Mouse (Mus musculus): ENCODE data around the gene Slc30a3.
A peak's percentile ranks its signal among the peaks of the same experiment; 100 is the strongest.
"Not testable (repeated sequence)": the region's sequence is repeated elsewhere in the genome, so short reads cannot be mapped to it uniquely, and the experiment has no call there.

Slc30a3 gene

DNA sequence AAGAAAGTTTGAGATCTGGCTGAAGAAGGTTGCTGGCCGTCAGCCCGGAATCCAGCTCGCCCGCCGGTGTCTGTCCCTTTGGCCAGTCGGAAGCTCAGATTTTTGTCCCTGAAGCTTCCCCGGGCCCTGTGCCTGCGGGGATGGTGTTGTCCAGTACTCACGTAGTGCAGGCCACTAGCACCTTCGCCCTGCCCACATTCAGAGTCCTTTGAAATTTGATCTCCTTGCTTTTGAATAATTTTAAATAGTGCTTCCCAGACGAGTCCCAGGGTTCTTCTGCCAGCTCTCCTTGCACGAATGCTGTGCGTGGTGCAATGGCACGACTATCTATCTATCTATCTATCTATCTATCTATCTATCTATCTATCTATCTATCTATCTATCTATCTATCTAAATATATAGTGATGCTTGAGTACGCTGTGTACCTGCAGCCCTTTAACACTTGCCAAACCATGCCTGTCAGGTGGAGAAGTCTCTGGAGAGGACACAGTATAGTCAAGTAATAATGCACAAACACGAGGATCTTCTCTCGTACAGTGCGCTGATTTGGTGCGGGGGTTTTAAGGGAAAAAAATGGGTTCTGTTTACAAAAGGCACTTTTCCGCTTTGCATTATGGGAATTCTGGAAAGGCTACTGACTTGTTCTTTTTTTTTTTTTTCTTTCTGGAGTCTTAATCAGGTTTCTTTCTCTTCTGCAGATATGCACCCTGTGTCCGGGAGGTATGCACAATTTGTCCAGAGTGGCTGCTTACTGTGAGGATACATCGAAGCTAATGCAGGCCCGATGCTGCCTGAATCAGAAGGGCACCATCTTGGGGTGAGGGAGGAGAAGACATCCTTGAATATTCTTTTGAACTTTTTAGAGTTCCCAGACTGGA is 59.0 kb downstream of the Slc30a3 start, which contains the start of gene Slc5a6:
Gene Slc5a6 (minus strand): TSS at position 162 of the 879 bp plus-strand sequence.
- peak in 1 of 2 experiments; percentile 56 for DNase-seq (ENCODE audit: low spot score in 2 of 2)

DNA sequence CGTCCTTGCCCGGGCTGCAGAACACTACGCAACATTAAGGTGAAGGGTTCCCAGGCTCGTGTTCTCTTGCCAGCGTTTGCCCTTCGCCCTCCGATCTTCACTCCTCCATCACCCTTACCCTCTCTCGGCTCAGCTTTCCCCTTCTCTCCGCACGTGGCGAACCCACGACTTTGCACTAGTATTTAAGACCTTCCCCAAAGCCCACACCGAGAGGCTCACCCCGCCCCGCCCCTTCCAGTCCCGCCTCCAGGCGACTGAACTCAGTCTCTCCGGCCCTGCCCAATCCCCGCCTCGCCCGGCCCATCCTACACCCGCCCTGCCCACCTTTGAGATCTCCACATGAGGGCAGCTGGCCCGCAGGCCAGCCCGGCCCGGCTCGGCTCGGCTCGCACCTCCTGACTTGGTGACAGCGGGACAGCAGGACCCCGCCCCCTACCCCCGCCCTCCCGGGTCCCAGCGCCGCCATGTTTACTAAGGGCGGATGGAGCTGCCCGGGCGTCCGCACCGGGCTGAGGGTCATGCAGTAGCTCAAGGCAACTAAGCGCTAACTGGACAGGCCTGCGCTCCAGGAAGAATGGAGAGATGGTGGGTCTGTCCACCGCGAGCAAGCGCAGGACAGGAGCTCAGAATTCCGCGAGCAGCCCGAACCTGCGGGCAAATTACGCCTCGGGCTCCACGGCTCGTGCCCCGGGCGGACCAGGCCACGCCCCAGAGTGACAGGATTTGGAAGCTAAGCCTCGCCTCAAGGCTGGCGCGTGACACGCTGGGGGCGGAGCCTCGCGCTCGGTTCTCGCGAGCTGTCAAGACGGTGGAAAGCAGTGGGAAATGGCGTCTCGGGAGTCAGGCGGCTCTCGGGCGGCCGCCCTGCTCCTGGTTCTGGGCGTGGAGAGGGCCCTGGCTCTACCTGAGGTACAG is 59.9 kb downstream of the Slc30a3 start, which contains the start of gene Atraid:
Gene Atraid (plus strand): TSS at position 465 of the 915 bp plus-strand sequence.
- DNase-seq (ENCODE audit: low spot score in 2 of 2), result peak; percentile 92 to 99

DNA sequence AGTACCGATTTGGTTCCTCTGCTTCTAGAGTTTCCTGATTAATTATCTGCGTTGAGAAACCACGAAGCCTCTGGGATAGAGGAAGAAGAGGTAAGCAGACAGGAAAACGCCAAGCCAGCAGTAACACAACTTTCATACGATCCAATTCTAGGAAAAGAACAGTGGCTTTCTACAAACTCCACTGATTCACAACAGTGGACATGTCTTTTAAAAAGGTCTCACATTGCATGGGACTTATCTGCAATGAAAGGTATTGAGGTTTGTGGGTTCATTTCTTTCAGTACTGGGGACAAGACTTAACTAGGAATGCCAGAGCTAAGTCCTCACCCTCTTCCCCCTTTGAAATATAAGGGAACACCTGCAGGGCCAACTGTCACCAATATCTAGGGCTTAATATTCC is 61.0 kb downstream of the Slc30a3 start:
- no peak for DNase-seq (ENCODE audit: low spot score in 2 of 2)

DNA sequence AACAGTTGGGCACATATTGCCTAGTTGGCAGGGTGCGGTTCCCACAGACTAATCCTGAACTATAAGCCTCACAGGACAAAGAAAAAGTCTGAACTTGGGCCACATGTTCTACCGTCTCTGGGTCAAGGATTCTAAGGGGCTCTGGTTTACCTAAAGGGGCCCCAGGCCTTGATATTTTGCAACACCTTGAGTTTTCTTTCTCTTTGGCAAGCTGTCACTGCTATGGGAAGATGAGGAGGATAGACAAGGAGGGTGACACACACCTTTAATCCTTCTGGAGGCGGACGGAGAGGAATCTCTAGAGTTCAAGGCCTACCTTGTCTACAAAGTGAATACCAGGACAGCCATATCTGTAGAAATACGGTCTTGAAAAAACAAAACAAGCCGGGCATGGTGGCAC is 61.6 kb downstream of the Slc30a3 start:
- DNase-seq (ENCODE audit: low spot score in 2 of 2), result no peak

DNA sequence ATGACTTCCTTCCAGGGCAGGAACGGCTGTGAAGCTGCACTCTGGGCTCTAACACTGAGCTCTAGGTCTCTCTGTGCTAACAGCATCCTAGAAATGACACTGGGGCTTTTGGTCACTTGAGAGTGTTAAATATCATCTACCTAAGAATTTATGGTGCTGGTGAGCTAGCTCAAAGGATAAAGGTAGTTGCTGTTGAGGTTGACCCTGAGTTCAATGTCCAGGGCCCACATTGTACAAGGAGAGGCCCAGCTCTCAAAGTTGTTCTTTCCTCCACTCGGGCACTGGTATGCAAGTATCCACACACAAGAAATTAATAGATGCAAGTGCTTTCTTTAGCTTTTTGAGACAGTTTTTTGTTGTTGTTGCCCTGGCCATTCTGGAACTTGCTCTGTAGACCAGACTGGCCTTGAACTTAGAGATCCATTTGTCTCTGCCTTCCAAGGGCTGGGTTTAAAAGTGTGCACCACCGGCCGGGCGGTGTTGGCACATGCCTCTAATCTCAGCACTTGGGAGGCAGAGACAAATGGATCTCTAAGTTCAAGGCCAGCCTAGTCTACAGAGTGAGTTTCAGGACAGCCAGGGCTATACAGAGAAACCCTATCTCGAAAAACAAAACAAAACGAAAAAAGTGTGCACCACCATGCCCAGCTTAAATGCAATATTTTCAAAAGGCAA is 69.7 kb downstream of the Slc30a3 start:
- no peak for DNase-seq (ENCODE audit: low spot score in 2 of 2)

DNA sequence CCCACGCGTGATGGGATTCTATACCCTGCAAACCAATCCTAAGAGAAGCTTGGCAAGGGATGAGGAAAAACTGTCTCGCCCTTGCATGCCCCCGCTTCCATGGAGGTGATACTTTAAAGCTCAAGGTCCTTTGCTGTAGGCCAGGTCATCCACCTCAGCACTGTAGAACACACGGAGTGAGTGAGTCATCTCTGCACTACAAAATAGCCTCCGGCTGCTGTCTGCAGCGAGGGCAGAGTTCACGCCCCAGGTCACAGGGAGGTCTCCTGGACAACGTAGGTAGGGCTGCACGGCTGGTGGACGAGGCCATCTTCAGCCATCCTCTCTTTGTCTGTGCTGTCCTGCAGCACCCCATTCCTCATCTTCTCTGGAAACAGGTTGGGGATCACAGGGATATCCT is 71.5 kb downstream of the Slc30a3 start:
- DNase-seq (ENCODE audit: low spot score in 2 of 2), result not testable (repeated sequence)

Data from left cerebral cortex, adult 9 months (tissue).